Mouse (Mus musculus) small intestine, adult 2 months (tissue): Measurements from ENCODE around the gene Rabggtb.

ENCODE experiments used
- CTCF ChIP-seq: fragments of 200-500 bp; IDR thresholded peaks from 2 replicates; pipeline ENCODE4 v1.5.1; 2012; ENCODE audit warnings: low read depth, mild to moderate bottlenecking, control low read depth, inconsistent platforms, low read length, moderate library complexity, mixed read lengths; ENCODE audit not compliant: insufficient replicate concordance, insufficient read length; ENCODE audit errors: extremely low read depth
- POLR2A ChIP-seq: fragments of 200-500 bp; IDR thresholded peaks from 2 replicates; pipeline ENCODE4 v1.6.1; 2012; ENCODE audit warnings: low read depth, mild to moderate bottlenecking, control low read depth, inconsistent platforms, low read length, moderate library complexity

DNA sequence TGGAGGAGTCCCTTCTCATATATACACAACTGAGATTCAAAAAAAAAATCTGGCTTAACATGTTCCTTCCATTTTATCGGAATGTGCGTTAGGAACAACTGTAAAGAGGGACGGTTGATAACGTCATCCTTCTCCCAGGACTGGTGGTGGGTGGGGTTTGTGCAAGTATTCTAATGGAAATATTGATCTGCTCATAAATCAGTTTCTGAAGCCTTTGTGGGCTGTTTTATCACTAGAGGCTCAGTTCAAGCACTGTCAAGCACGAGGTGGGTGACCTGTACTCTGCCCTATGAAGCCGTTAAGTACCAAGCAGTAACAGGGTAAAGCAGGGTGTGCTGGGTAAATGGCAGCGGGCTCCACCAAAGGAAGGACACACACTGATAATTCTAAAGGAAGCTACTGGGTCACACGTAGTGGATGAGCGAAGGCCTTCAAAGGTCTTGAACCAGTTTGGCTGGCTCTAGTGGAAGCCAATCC is 47.0 kb upstream of the Rabggtb start:
- no peak for TF ChIP-seq CTCF
- no peak for TF ChIP-seq POLR2A
